Mouse (Mus musculus) heart, embryonic 14.5 days (tissue): Measurements from ENCODE around the gene Spata21. TPM values are rescaled to one million over a fixed set of nuclear protein-coding genes. Genes with fewer than 3 reads are reported as not detected.
A peak's percentile ranks its signal among the peaks of the same experiment; 100 is the strongest.

ENCODE experiments used
- ATAC-seq: fragments of 200-750 bp; cut with Nextera tagmentation; 2 replicates; pipeline ENCODE4 v1.8.0; 2017; ENCODE audit warnings: low read depth, moderate TSS enrichment; ENCODE audit not compliant: insufficient number of reproducible peaks, insufficient read depth, low FRiP score
- H3K27ac ChIP-seq, 2 experiments: fragments of 200-500 bp in 1 of 2; fragments of 300-500 bp in 1 of 2; sonication (generic) in 1 of 2; replicated peaks in 1 of 2; 2 replicates each; pipeline ENCODE4 v1.5.1; 2012 to 2014; ENCODE audit warnings: low read depth in 2 of 2, low read length in 2 of 2, control low read depth in 1 of 2, mild to moderate bottlenecking in 1 of 2, mixed read lengths in 1 of 2; ENCODE audit not compliant: control insufficient read depth in 1 of 2, insufficient read depth in 1 of 2
- H3K27me3 ChIP-seq: fragments of 300-500 bp; sonication (generic); 2 replicates; pipeline ENCODE4 v1.6.1; 2014; ENCODE audit warnings: mild to moderate bottlenecking, low read length, control low read depth; ENCODE audit not compliant: control insufficient read depth, insufficient read depth
- H3K36me3 ChIP-seq: fragments of 300-500 bp; sonication (generic); 2 replicates; pipeline ENCODE4 v1.6.1; 2014; ENCODE audit warnings: mild to moderate bottlenecking, control low read depth, low read length, mixed read lengths; ENCODE audit not compliant: control insufficient read depth, insufficient read depth
- H3K4me1 ChIP-seq, 2 experiments: fragments of 200-500 bp in 1 of 2; fragments of 300-500 bp in 1 of 2; sonication (generic) in 1 of 2; 2 replicates each; pipeline ENCODE4 v1.6.1; 2012 to 2014; ENCODE audit warnings: low read length in 2 of 2, control low read depth in 1 of 2, mixed read lengths in 1 of 2; ENCODE audit not compliant: control insufficient read depth in 2 of 2, insufficient read depth in 2 of 2
- H3K4me2 ChIP-seq: fragments of 300-500 bp; sonication (generic); 2 replicates; pipeline ENCODE4 v1.6.1; 2014; ENCODE audit warnings: mild to moderate bottlenecking, low read length
- H3K4me3 ChIP-seq, 2 experiments: fragments of 200-500 bp in 1 of 2; fragments of 300-500 bp in 1 of 2; sonication (generic) in 1 of 2; 2 replicates each; pipeline ENCODE4 v1.5.1; 2012 to 2014; ENCODE audit warnings: low read length in 2 of 2, mild to moderate bottlenecking in 2 of 2, control low read depth in 1 of 2, low read depth in 1 of 2, moderate library complexity in 1 of 2; ENCODE audit not compliant: control insufficient read depth in 1 of 2, insufficient read depth in 1 of 2
- H3K9ac ChIP-seq: fragments of 300-500 bp; sonication (generic); 2 replicates; pipeline ENCODE4 v1.6.1; 2014; ENCODE audit warnings: mild to moderate bottlenecking, low read length
- H3K9me3 ChIP-seq: fragments of 300-500 bp; sonication (generic); 2 replicates; pipeline ENCODE4 v1.6.1; 2016; ENCODE audit warnings: low read length, control low read depth; ENCODE audit not compliant: control insufficient read depth
- WGBS: fragments of 180-500 bp; shearing (Covaris S2); extraction: QIAGEN DNeasy Blood & Tissue Kit; methylation state at CpG from one replicate; pipeline ENCODE4 v1.1.7; 2014; 5-methylcytosine and 5-hydroxymethylcytosine counted together
- polyA plus RNA-seq: library from polyadenylated mRNA; unstranded; fragments of >200 nt; fragmentation: Nextera tagmentation; extraction: Ambion mirVana; gene quantifications from 2 replicates; pipeline ENCODE4 v1.2.1, GENCODE M21; 2014

Spata21 gene
- polyA plus RNA-seq, 1 experiment from 2014 or later = not detected

- H3K27me3 ChIP-seq = no peaks in the 10 kb centered on the region
- H3K36me3 ChIP-seq = no peaks in the 10 kb centered on the region
- no peak overlapping the region for H3K27ac ChIP-seq
- no peaks in the 10 kb centered on the region for H3K9me3 ChIP-seq
- WGBS = 60% methylated on average over 5 of the region's 5 CpGs
- no peak for ATAC-seq
- H3K4me3 ChIP-seq = no peak overlapping the region
- peak overlapping the region; percentile 9; the same call in 1 of the 2 replicates for H3K9ac ChIP-seq
- peaks cover 4 to 13% of the 10 kb centered on the region in 2 experiments for H3K4me1 ChIP-seq
- H3K4me2 ChIP-seq = no peak overlapping the region
Measured at GRCm38 (mm10) chr4:141159666-141160065, 71.5 kb downstream of the Spata21 start.

- no peak overlapping the region for H3K4me2 ChIP-seq
- H3K27me3 ChIP-seq = no peaks in the 10 kb centered on the region
- no peak overlapping the region for H3K4me3 ChIP-seq
- H3K4me1 ChIP-seq = peaks cover 4 to 13% of the 10 kb centered on the region in 2 experiments
- H3K9ac ChIP-seq = no peak overlapping the region
- no peaks in the 10 kb centered on the region for H3K36me3 ChIP-seq
- H3K27ac ChIP-seq = no peak overlapping the region
- ATAC-seq = no peak
- no peaks in the 10 kb centered on the region for H3K9me3 ChIP-seq
- 90% methylated on average over 4 of the region's 4 CpGs for WGBS
Measured at GRCm38 (mm10) chr4:141160193-141160592, 72.1 kb downstream of the Spata21 start.

GRCm38 (mm10) chr4:141161699-141162208 lies 73.6 kb downstream of the Spata21 start:
- no peak overlapping the region for H3K27ac ChIP-seq
- H3K27me3 ChIP-seq = no peaks in the 10 kb centered on the region
- H3K9ac ChIP-seq = no peak overlapping the region
- H3K4me2 ChIP-seq = no peak overlapping the region
- WGBS = 81% methylated on average over 6 of the region's 6 CpGs
- no peak for ATAC-seq
- no peaks in the 10 kb centered on the region for H3K36me3 ChIP-seq
- no peak overlapping the region for H3K4me3 ChIP-seq
- H3K4me1 ChIP-seq = peaks cover 4 to 13% of the 10 kb centered on the region in 2 experiments
- H3K9me3 ChIP-seq = no peaks in the 10 kb centered on the region

Other genes with a start within 250 kb of the Spata21 start
- gene Padi1, start 242.6 kb upstream of the Spata21 start, polyA plus RNA-seq = 0.09 TPM in 1 of 2 replicates, not detected in the other
- gene Padi2, start 182.0 kb upstream of the Spata21 start, polyA plus RNA-seq = 0.89 and 1.2 TPM in 2 replicates
- gene Sdhb, start 127.1 kb upstream of the Spata21 start, polyA plus RNA-seq = 1,003 and 1,015 TPM in 2 replicates
- 24.7 and 27.2 TPM in 2 replicates for gene Atp13a2, start 101.5 kb upstream of the Spata21 start, polyA plus RNA-seq
- 243 and 295 TPM in 2 replicates for gene Mfap2, start 77.9 kb upstream of the Spata21 start, polyA plus RNA-seq
- 3.3 and 4.4 TPM in 2 replicates for gene Crocc, start 27.8 kb upstream of the Spata21 start, polyA plus RNA-seq
- gene Necap2, start 10.0 kb upstream of the Spata21 start, polyA plus RNA-seq = 33.1 and 34.2 TPM in 2 replicates
- 20.8 and 24.0 TPM in 2 replicates for gene Szrd1, start 51.4 kb downstream of the Spata21 start, polyA plus RNA-seq
- 12.7 and 15.7 TPM in 2 replicates for gene Fbxo42, start 59.6 kb downstream of the Spata21 start, polyA plus RNA-seq
- 1.5 and 1.7 TPM in 2 replicates for gene Rsg1, start 125.6 kb downstream of the Spata21 start, polyA plus RNA-seq
- 1.1 and 2.6 TPM in 2 replicates for gene Arhgef19, start 151.2 kb downstream of the Spata21 start, polyA plus RNA-seq
- gene Epha2, start 212.9 kb downstream of the Spata21 start, polyA plus RNA-seq = 1.9 TPM in 2 replicates